Mouse (Mus musculus) embryonic facial prominence, embryonic 10.5 days (tissue): ENCODE data around the gene Ucp2. TPM values are rescaled to one million over a fixed set of nuclear protein-coding genes. Genes with fewer than 3 reads are reported as not detected.

ENCODE experiments used
- DNase-seq: peaks from one replicate; pipeline ENCODE4 v3.0.0-alpha.2; 2017; ENCODE audit warnings: low spot score
- H3K27ac ChIP-seq: fragments of 300-500 bp; sonication (generic); replicated peaks from 2 replicates; pipeline ENCODE4 v1.5.1; 2016; ENCODE audit warnings: mild to moderate bottlenecking
- H3K27me3 ChIP-seq: fragments of 300-500 bp; sonication (generic); replicated peaks from 2 replicates; pipeline ENCODE4 v1.6.1; 2016; ENCODE audit warnings: low read depth, mild to moderate bottlenecking; ENCODE audit not compliant: poor library complexity, severe bottlenecking
- H3K36me3 ChIP-seq: fragments of 300-500 bp; sonication (generic); replicated peaks from 2 replicates; pipeline ENCODE4 v1.6.1; 2016; ENCODE audit warnings: mild to moderate bottlenecking, moderate library complexity
- H3K4me1 ChIP-seq: fragments of 300-500 bp; sonication (generic); 2 replicates; pipeline ENCODE4 v1.6.1; 2016
- H3K4me3 ChIP-seq: fragments of 300-500 bp; sonication (generic); 2 replicates; pipeline ENCODE4 v1.5.1; 2016; ENCODE audit warnings: mild to moderate bottlenecking, moderate library complexity
- H3K9me3 ChIP-seq: fragments of 300-500 bp; sonication (generic); 2 replicates; pipeline ENCODE4 v1.6.1; 2016; ENCODE audit warnings: mild to moderate bottlenecking
- WGBS: fragments of 180-500 bp; shearing (Covaris S2); methylation state at CpG from one replicate; pipeline ENCODE4 v1.1.7; 2016; 5-methylcytosine and 5-hydroxymethylcytosine counted together
- polyA plus RNA-seq: library from polyadenylated mRNA; unstranded; fragments of >200 nt; fragmentation: Nextera tagmentation; extraction: Ambion mirVana; gene quantifications from 2 replicates; pipeline ENCODE4 v1.2.1, GENCODE M21; 2016

Gene Ucp2
- polyA plus RNA-seq, 1 experiment from 2014 or later: 105 TPM

DNA sequence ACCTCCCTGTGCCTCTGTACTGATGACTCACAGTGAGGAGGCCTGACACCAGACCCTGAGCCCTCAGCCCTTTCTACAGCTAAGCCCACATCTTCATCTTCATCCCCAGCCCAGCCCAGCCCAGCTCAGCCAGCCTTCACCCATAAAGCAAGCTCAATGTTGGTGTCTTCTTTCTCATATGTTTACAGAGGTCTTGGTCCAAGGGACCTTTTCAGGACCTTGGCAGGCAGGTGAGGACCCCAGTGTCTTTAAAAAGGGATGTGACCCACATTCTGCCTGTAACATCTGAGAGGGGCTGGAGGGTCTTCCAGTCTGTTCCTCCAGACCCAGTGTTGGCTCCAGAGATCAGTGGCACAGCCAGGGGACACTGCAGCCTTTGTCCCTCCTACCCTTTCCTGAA is 6.3 kb downstream of the Ucp2 start:
- no peak for DNase-seq
- H3K36me3 ChIP-seq: peaks cover 41% of the 10 kb centered on the region
- H3K27ac ChIP-seq: no peak overlapping the region
- no peak overlapping the region for H3K4me3 ChIP-seq
- peaks cover 2% of the 10 kb centered on the region; the same call in 1 of the 2 replicates for H3K27me3 ChIP-seq
- H3K9me3 ChIP-seq: no peaks in the 10 kb centered on the region
- peaks cover 46% of the 10 kb centered on the region for H3K4me1 ChIP-seq

DNA sequence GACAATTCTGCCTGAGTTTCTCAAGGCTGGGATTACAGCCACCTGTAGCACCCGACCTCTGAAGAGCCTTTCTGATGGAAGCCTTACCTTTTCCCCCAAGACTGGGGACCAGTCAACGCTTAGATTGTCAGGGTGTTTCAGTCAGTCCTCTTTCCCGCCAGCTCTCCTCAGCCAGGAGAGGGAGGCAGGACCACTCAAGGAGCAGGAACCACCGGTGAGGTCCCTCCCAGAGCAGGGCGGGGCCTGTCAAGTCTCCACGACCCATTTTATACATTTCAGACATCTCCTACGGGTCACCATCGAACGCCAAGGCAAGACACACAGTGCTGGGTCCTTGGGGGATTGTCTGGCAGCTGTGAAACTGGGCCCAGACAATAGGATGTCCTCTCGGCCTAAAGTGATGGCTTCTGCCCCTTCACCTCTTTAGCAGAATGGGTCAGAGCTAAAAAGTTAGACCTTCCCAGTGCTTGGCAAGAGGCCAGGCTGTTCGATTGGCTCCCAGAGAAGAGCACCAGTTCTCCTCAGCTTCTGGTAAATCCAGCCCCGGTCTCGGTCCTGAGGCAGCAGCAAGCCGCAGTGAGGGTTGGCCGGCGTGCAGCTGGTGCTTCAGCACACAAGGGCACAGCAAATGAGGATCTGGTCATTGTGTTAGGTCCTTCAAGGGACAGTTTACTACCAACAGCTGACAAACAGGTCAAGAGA is 7.3 kb downstream of the Ucp2 start:
- no peaks in the 10 kb centered on the region for H3K27me3 ChIP-seq
- WGBS: 76% methylated on average over 16 of the region's 16 CpGs
- no peaks in the 10 kb centered on the region for H3K9me3 ChIP-seq
- peaks cover 41% of the 10 kb centered on the region for H3K36me3 ChIP-seq
- H3K4me1 ChIP-seq: peaks cover 37% of the 10 kb centered on the region
- H3K27ac ChIP-seq: no peak overlapping the region; the same call in 1 of the 2 replicates
- no peak overlapping the region for H3K4me3 ChIP-seq
- DNase-seq: no peak

- H3K4me3 ChIP-seq: no peak overlapping the region
- no peaks in the 10 kb centered on the region for H3K9me3 ChIP-seq
- H3K27ac ChIP-seq: 0 out of 2 replicates have a peak overlapping the region, but pooled peaks have one; percentile 40
- 69% methylated on average over 6 of the region's 6 CpGs for WGBS
- peaks cover 41% of the 10 kb centered on the region for H3K36me3 ChIP-seq
- H3K27me3 ChIP-seq: no peaks in the 10 kb centered on the region
- H3K4me1 ChIP-seq: peaks cover 29% of the 10 kb centered on the region
- no peak for DNase-seq
Measured at GRCm38 (mm10) chr7:100501027-100501843, 8.1 kb downstream of the Ucp2 start.

- no peak for DNase-seq
- Histone ChIP-seq H3K27me3 (no peaks in the 10 kb centered on the region; the same call in 1 of the 2 replicates), H3K27ac (no peak overlapping the region), H3K9me3 (no peaks in the 10 kb centered on the region), H3K4me3 (no peak overlapping the region), H3K4me1 (peaks cover 22% of the 10 kb centered on the region), H3K36me3 (peaks cover 36% of the 10 kb centered on the region)
- 67% methylated on average over 2 of the region's 2 CpGs for WGBS
Measured at GRCm38 (mm10) chr7:100501844-100502373, 8.8 kb downstream of the Ucp2 start.

DNA sequence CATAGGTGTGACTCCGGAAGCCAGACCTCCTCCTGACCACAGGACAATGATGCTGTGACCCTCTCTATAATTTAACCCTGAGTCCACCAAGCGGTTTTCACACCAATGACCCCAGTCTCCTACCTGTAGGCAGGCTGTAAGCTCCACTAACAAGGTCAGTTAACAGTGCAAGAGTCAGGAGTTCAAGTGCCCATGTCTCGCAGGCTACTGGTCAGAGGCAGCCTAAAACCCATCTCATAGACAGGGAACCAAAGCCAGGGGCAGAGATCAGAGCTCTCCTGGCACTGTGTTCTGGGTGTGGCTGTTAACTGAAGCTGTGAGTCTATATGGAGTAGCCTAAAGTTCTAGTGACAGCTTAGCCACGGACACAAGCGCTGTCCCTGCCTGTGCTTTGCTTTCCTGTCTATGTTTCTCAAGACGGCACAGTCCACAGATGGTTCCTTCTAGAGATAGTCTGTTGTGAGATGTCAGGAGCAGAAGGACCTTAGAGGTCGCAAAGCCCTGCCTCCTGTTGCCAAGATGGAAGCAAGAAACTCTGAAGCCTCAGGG is 9.3 kb downstream of the Ucp2 start:
- no peak for DNase-seq
- Histone ChIP-seq H3K4me3 (no peak overlapping the region), H3K4me1 (peaks cover 21% of the 10 kb centered on the region), H3K36me3 (peaks cover 30% of the 10 kb centered on the region), H3K27ac (no peak overlapping the region), H3K27me3 (no peaks in the 10 kb centered on the region; the same call in 1 of the 2 replicates), H3K9me3 (no peaks in the 10 kb centered on the region)
- WGBS: 88% methylated on average over 7 of the region's 7 CpGs

- no peak for DNase-seq
- WGBS: 90% methylated on average over 5 of the region's 5 CpGs
- Histone ChIP-seq H3K4me3 (no peak overlapping the region), H3K27me3 (no peaks in the 10 kb centered on the region; the same call in 1 of the 2 replicates), H3K36me3 (peaks cover 24% of the 10 kb centered on the region), H3K27ac (no peak overlapping the region), H3K4me1 (peaks cover 15% of the 10 kb centered on the region), H3K9me3 (no peaks in the 10 kb centered on the region)
Measured at GRCm38 (mm10) chr7:100503076-100503475, 9.9 kb downstream of the Ucp2 start.

GRCm38 (mm10) chr7:100504740-100505487 is 11.8 kb downstream of the Ucp2 start:
- H3K36me3 ChIP-seq: peaks cover 6% of the 10 kb centered on the region
- 89% methylated on average over 13 of the region's 13 CpGs for WGBS
- no peaks in the 10 kb centered on the region; the same call in 1 of the 2 replicates for H3K27me3 ChIP-seq
- no peaks in the 10 kb centered on the region for H3K9me3 ChIP-seq
- H3K27ac ChIP-seq: no peak overlapping the region
- no peak for DNase-seq
- no peak overlapping the region for H3K4me3 ChIP-seq
- H3K4me1 ChIP-seq: peaks cover 14% of the 10 kb centered on the region; the same call in 1 of the 2 replicates

DNA sequence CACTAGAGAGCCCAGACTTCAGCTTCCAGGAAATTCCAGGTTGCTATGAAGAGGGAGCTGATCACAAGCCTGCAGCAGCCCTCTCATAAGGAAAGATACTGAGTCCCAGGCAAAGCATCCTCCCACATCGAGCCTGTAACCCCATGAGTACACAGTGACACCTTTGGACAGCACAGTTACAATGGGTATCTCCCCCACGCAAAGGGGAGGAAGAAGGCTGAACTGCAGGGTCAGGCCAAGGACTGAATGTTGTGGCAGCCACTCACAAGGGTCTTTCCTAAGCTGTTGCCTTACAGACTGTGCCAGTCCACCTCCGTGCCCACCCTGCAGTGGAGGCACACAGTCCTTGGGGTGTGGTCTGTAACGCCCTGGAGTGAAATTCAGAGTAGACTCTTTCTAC is 13.4 kb downstream of the Ucp2 start:
- no peak for DNase-seq
- WGBS: 73% methylated on average over 4 of the region's 4 CpGs
- H3K4me1 ChIP-seq: 0 out of 2 replicates have a peak, but pooled peaks cover under 1% of the 10 kb centered on the region
- peaks cover 5% of the 10 kb centered on the region; the same call in 1 of the 2 replicates for H3K27me3 ChIP-seq
- H3K4me3 ChIP-seq: no peak overlapping the region
- H3K36me3 ChIP-seq: no peaks in the 10 kb centered on the region
- H3K9me3 ChIP-seq: no peaks in the 10 kb centered on the region
- H3K27ac ChIP-seq: no peak overlapping the region

DNA sequence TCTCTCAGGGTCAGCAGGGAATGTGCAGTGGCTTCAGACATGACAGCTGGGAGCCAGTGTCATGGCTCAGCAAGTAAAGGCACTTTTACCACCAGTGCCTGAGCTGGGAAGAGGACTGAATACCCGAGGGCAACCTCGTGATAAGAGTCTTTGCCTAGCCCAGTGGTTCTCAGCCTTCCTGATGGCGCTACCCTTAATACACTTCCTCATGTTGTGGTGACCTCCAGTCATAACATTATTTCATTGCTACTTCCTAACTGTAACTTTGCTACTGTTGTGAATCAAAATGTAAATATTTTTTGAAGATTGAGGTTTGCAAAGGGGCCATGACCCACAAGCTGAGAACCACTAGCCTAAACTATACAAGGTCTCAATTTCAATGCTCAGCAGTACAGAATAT is 15.5 kb downstream of the Ucp2 start:
- Histone ChIP-seq H3K4me1 (no peaks in the 10 kb centered on the region), H3K4me3 (no peak overlapping the region), H3K27ac (no peak overlapping the region), H3K9me3 (no peaks in the 10 kb centered on the region), H3K36me3 (no peaks in the 10 kb centered on the region), H3K27me3 (peaks cover 16% of the 10 kb centered on the region; the same call in 1 of the 2 replicates)
- 80% methylated on average over 3 of the region's 3 CpGs for WGBS
- no peak for DNase-seq

GRCm38 (mm10) chr7:100511602-100512001 is 18.5 kb downstream of the Ucp2 start:
- Histone ChIP-seq H3K27me3 (peaks cover 19% of the 10 kb centered on the region; the same call in 1 of the 2 replicates), H3K4me3 (no peak overlapping the region), H3K36me3 (no peaks in the 10 kb centered on the region), H3K4me1 (peaks cover 3% of the 10 kb centered on the region; the same call in 1 of the 2 replicates), H3K27ac (no peak overlapping the region), H3K9me3 (no peaks in the 10 kb centered on the region)
- DNase-seq: no peak
- 84% methylated on average over 8 of the region's 8 CpGs for WGBS

DNA sequence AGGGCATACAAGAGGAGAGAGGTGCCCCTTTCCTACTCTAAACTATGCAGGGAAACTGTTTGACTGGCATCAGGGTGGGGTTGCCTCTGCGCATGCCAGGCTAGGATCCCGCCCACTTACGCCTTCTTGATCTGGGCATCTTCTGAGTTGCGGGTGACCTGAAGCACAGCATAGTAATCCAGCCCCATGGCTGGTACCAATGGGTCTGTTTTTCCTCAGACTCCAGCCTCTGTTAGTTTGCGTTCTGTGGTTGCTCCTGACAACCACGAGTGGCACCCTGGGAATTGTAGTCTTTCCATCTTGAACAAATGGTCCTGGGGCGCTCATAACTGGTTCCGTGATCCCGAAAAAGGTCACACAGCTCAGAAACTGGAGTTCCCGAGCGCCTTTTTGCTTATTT is 21.4 kb downstream of the Ucp2 start, which contains the start of gene Dnajb13:
TSS of gene Dnajb13 (minus strand) at position 388 of the 400 bp plus-strand sequence.
- Histone ChIP-seq H3K9me3 (no peaks in the 10 kb centered on the region), H3K27ac (no peak within 1 kb of the TSS), H3K4me3 (no peak within 1 kb of the TSS), H3K27me3 (peaks cover 19% of the 10 kb centered on the region; the same call in 1 of the 2 replicates), H3K4me1 (peaks cover 3% of the 10 kb centered on the region; the same call in 1 of the 2 replicates), H3K36me3 (no peaks in the 10 kb centered on the region)
- DNase-seq: peak; percentile 14
- WGBS: 54% methylated on average over 11 of the region's 11 CpGs

DNA sequence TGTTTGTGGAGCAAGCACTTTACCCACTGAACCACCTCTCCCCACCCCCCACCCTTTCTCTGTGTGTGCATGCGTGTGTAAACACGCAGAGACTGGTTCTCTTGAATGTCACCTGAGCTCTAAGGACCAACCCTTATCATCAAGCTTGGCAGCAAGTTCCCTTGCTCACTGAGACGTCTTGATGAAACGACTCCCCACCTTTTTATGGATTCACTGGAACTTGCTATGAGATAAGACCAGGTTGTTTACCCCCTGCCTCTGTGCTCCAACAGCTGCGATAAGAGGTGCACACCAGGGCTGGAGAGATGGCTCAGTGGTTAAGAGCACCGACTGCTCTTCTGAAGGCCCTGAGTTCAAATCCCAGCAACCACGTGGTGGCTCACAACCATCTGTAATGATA is 27.1 kb downstream of the Ucp2 start:
- Histone ChIP-seq H3K27me3 (no peaks in the 10 kb centered on the region), H3K36me3 (no peaks in the 10 kb centered on the region), H3K4me1 (no peaks in the 10 kb centered on the region), H3K4me3 (no peak overlapping the region), H3K27ac (no peak overlapping the region), H3K9me3 (no peaks in the 10 kb centered on the region)
- no peak for DNase-seq
- 65% methylated on average over 7 of the region's 7 CpGs for WGBS
